Mouse (Mus musculus): ENCODE results near the gene Magea1.
"Not testable (repeated sequence)": the region's sequence is repeated elsewhere in the genome, so short reads cannot be mapped to it uniquely, and the experiment has no call there.

The Magea1 gene

DNA sequence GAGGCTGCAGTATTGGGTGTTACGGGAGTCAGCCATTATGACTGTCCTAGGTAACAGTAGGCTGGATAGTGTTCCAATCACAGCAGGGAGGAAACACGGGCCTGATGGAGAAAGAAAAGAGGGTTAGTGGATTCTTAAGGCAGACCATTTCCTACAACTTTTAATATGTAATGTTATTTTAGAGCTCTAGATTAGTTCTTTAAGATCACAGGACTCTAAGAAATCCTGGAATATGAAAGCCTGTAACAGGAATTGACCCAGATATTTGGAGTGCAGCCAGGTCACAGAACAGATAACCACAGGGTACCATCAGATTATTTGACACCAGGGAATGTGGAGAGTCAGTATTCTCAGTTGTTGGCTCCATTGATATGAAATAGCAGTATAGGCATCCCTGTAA, at the start of gene Magea1:
Magea1 (minus strand) TSS at position 101 of the 400 bp plus-strand sequence.
- DNase-seq (ENCODE audit: low spot score in 2 of 2): not testable (repeated sequence)

DNA sequence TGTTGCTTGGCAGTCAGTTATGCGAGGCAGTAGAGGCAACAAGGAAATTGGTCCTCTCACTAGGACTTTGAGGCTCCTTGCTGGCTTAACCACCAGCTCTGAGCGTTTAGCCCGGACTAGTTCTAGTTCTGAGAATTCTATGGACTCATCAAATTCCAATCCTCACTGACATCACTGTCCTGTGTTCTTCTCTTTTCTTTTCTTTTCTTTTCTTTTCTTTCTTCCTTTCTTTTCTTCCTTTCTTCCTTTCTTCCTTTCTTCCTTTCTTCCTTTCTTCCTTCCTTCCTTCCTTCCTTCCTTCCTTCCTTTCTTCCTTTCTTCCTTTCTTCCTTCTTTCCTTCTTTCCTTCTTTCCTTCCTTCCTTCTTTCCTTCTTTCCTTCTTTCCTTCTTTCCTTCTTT, 38.7 kb upstream of the Magea1 start, which contains the start of gene Cldn34b2:
Cldn34b2 (minus strand) TSS at position 101 of the 400 bp plus-strand sequence.
- not testable (repeated sequence) for DNase-seq (ENCODE audit: low spot score in 2 of 2)

- DNase-seq (ENCODE audit: low spot score in 2 of 2): no peak
These were observed 8.4 kb upstream of the Magea1 start for GRCm38 (mm10) chrX:155098024-155098423.

- not testable (repeated sequence) for DNase-seq (ENCODE audit: low spot score in 2 of 2)
These were observed 4.0 kb upstream of the Magea1 start, which contains the start of gene Magea2 for GRCm38 (mm10) chrX:155093566-155093965. TSS of gene Magea2 (minus strand) at chrX:155093666.

DNA sequence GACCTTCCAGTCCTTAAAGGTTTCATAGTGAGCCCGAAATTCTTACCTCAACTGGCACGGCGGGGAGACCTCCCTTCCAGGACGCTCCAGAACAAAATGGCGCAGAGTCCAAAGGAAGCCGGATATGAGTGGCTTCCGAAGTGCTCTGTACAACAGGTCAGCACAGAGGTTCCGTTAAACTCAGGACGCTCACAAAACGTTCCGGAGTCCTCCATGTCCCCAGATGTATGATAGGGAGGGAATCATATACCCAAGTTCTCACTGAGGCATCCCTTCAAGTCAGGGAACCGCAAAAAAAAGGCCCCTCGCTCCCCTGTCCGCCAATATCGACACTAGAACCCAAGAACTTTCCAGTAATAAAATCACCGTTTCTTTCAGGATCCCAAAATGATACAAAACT, 26.5 kb downstream of the Magea1 start, which contains the start of gene Magea5:
Magea5 (minus strand) TSS at position 101 of the 400 bp plus-strand sequence.
- not testable (repeated sequence) for DNase-seq (ENCODE audit: low spot score in 2 of 2)

Measured in natural killer cell, adult 2 months (primary cell).